Mouse (Mus musculus): ENCODE measurements at regions not wholly inside any gene's neighbourhood (a gene's known extent, or its start where the extent isn't known, plus 50 kb on each side); places are given as distances from the start of the nearest gene placed in this dataset.

DNA sequence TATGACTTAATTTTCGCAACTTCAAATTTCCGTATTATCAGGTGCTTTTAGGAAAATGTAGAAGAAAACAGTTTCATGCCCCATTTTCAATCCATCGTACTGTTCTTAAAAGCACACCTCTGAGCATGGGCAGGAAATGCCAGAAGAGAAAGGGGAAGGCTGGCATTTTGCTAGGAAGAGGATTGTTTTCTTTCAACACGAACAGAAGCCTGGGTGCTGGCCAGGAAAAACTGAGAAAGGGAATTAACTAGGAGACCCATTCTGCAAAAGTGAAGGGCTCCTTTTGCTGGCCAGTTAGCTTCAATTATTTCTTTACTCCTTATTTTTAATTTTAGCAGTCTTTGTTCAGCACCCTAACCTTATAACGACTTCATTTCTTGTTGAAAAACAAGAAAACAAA, 264.0 kb downstream of the Btg1 start:
- Histone ChIP-seq H3K4me1 (no peaks in the 10 kb centered on the region), H3K4me3 (no peak overlapping the region), H3K27me3 (no peaks in the 10 kb centered on the region), H3K9me3 (no peaks in the 10 kb centered on the region), H3K36me3 (no peaks in the 10 kb centered on the region), H3K9ac (no peak overlapping the region), H3K27ac (no peak overlapping the region), H3K4me2 (replicated peaks) (no peak overlapping the region)
- ATAC-seq (ENCODE audit: insufficient number of reproducible peaks, insufficient read depth, low FRiP score, low TSS enrichment), result no peak
- 71% methylated on average over 5 of the region's 5 CpGs for WGBS

DNA sequence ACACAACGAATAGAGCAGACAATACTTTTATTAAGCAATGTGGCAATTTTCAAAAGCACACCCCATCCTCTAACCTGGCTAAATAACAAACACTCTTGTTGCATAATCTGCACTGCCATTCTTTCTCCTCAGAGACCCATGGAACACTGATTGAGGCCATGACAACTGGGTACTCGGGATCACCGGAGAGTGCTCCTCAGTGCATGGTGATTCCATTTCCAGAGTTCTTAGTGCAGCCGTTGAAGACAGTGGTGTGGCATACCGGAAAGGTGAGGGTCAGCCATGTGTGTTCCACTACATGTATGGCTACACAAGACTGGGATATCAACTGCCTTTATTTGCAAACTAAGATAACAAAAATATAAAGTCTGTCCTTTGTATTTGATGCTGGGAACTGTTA, 264.4 kb downstream of the Btg1 start:
- H3K36me3 ChIP-seq, result no peaks in the 10 kb centered on the region
- no peak overlapping the region for H3K4me2 ChIP-seq (replicated peaks)
- H3K9ac ChIP-seq, result no peak overlapping the region
- no peak overlapping the region for H3K27ac ChIP-seq
- no peak for ATAC-seq (ENCODE audit: insufficient number of reproducible peaks, insufficient read depth, low FRiP score, low TSS enrichment)
- WGBS, result 82% methylated on average over 5 of the region's 5 CpGs
- H3K27me3 ChIP-seq, result no peaks in the 10 kb centered on the region
- H3K9me3 ChIP-seq, result no peaks in the 10 kb centered on the region
- no peaks in the 10 kb centered on the region for H3K4me1 ChIP-seq
- H3K4me3 ChIP-seq, result no peak overlapping the region

DNA sequence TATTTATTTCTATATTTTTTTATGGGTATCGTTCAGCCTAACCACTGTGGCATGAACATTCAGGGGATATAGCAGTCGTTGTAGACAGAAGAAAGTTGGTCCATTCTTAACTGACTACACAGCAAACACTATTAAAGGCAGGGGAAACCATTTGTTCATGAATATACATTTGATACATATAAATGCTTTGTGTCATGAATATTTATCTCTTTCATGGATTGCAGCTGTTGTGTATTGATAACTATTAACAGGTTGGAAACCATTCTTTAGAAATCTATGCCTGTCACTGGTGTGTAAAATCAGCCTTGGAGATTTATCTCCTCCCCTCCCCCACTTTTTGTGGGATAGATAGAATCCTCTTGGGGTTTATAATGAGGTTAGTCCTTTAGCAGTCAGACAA, 264.9 kb downstream of the Btg1 start:
- Histone ChIP-seq H3K9me3 (no peaks in the 10 kb centered on the region), H3K4me2 (replicated peaks) (no peak overlapping the region), H3K27me3 (no peaks in the 10 kb centered on the region), H3K9ac (no peak overlapping the region), H3K4me3 (no peak overlapping the region), H3K27ac (no peak overlapping the region), H3K36me3 (no peaks in the 10 kb centered on the region), H3K4me1 (no peaks in the 10 kb centered on the region)
- WGBS, result 82% methylated on average over 2 of the region's 2 CpGs
- ATAC-seq (ENCODE audit: insufficient number of reproducible peaks, insufficient read depth, low FRiP score, low TSS enrichment), result no peak

DNA sequence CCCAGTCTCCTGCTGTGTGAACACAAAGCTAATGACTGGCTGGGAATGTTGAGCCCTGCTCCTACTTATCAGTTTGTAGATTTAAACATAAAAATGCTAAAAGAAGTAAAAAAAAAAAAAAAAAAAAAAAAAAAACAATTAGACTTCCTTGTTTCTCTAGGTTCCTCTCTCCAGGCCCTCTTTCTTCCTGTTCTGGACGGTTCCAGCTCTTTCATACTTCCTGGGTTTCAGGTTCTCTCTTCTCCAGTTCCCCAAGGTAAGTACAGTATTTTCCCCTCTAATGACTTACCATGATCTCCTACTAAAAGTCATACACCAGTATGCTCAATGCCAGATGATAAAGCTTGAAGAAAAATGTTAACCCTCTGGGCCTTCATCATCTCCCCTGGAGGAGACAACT, 284.3 kb downstream of the Btg1 start:
- Histone ChIP-seq H3K4me2 (replicated peaks) (no peak overlapping the region), H3K27ac (no peak overlapping the region), H3K9me3 (no peaks in the 10 kb centered on the region), H3K4me1 (no peaks in the 10 kb centered on the region), H3K9ac (no peak overlapping the region), H3K36me3 (no peaks in the 10 kb centered on the region), H3K27me3 (no peaks in the 10 kb centered on the region), H3K4me3 (no peak overlapping the region)
- ATAC-seq (ENCODE audit: insufficient number of reproducible peaks, insufficient read depth, low FRiP score, low TSS enrichment), result no peak
- WGBS, result 43% methylated on average over 1 of the region's 1 CpGs

DNA sequence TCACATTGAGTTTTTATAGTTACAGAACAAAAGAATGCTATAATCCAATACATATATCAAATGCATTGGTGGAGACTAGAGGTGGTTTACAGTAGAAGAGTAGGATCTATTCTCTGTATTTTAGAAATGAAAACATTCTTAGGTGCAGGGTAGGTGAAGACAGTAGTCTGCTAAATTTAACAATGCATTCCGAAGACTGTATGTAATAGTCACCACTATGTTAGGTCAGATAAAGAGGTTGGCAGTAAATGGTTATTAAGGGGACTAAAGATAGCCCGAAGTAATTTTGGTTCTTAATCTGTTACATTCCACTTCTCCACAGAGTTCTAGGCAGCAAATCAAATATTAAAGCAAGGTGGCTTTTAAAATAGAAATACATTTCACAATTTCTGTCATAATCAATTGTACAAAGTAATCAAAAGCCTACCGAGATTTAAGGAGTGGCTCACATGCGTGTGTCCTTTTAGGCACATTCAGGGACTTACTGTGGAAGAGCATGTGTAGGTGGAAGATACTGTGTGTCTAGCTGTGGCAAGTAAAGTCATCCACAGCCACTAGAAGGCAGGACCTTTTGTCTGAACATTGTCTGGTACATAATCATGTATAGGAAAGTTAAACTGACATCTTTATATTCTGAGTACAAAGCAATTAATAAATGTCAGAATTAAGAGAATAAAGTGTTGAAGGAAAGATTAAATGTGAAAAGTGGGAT, 288.4 kb downstream of the Btg1 start:
- Histone ChIP-seq H3K9ac (no peak overlapping the region), H3K9me3 (no peaks in the 10 kb centered on the region), H3K4me2 (replicated peaks) (no peak overlapping the region), H3K4me3 (no peak overlapping the region), H3K36me3 (no peaks in the 10 kb centered on the region), H3K4me1 (no peaks in the 10 kb centered on the region), H3K27me3 (no peaks in the 10 kb centered on the region), H3K27ac (no peak overlapping the region)
- WGBS, result 87% methylated on average over 4 of the region's 4 CpGs
- no peak for ATAC-seq (ENCODE audit: insufficient number of reproducible peaks, insufficient read depth, low FRiP score, low TSS enrichment)

DNA sequence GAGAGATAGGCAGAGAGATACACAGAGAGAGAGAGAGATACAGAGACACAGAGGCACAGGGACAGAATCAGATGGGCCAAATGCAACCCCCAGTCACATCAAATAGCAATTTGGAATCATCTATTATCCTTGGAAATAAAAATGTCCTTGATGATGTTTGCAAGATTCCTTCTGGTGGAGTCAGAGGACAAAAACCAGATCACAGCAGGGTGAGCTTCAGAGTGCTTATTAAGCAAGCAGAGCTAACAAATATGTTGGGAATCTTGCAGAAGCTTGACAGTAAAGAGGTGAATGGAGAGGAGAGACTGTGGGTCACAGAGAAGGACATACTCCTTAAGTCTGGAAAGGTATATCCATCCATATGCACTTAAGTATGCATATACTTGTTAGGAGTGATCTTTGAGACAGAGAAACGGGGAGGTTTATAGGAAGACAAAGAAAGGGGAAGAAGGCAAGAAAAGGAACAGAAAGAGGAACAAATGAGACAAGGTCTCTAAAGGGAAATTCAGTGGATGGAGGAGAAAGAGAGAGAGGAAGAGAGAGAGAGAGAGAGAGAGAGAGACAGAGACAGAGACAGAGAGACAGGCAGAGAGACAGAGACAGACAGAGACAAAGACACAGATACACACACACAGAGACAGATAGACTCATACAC, 293.0 kb downstream of the Btg1 start:
- H3K9ac ChIP-seq, result no peak overlapping the region
- no peaks in the 10 kb centered on the region for H3K27me3 ChIP-seq
- no peak overlapping the region for H3K27ac ChIP-seq
- no peak overlapping the region for H3K4me2 ChIP-seq (replicated peaks)
- WGBS, result 83% methylated on average over 1 of the region's 1 CpGs
- no peak overlapping the region for H3K4me3 ChIP-seq
- ATAC-seq (ENCODE audit: insufficient number of reproducible peaks, insufficient read depth, low FRiP score, low TSS enrichment), result no peak
- H3K9me3 ChIP-seq, result peaks cover 10% of the 10 kb centered on the region; the same call in 1 of the 2 replicates
- H3K4me1 ChIP-seq, result no peaks in the 10 kb centered on the region
- H3K36me3 ChIP-seq, result no peaks in the 10 kb centered on the region

DNA sequence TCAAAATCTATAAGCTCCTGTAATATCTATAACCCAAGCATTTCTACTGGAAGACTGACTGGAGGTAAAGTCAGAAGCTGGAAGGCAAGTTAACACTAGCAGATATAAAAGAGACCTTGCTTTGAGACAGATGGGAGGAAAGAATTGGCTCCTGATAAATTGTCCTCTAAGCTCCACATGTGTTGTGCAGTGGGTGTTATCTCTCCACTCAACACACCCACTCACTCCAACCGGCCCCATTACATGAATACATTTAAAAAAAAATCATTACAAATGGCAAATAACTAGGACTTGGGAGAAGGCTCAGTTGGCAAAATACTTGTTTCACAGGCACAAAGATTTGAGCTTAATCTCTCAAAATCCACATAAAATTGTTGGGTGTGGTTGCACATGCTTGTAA, 304.4 kb downstream of the Btg1 start:
- H3K4me2 ChIP-seq (replicated peaks), result no peak overlapping the region
- ATAC-seq (ENCODE audit: insufficient number of reproducible peaks, insufficient read depth, low FRiP score, low TSS enrichment), result no peak

DNA sequence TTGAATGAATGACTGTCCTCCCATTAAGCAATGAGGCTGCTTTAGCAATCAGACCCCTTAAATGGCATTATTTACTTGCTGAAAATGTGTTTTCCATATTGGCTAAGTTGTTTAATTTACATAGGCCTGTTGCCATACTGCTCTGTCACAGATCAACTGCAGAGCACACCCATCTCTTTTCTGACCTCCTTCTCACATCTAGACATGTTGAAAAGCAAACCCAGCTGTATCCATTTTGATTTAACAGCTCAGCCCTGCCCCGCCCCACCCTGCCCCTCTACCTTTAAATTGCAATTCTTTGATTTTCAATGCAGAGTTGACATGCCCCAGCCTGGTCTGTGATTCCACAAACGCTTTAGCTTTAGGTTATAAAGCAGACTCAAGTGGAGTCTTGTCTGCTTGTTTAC, 307.5 kb downstream of the Btg1 start:
- WGBS, result 66% methylated on average over 2 of the region's 2 CpGs
- H3K4me2 ChIP-seq (replicated peaks), result no peak overlapping the region
- H3K27ac ChIP-seq, result no peak overlapping the region
- ATAC-seq (ENCODE audit: insufficient number of reproducible peaks, insufficient read depth, low FRiP score, low TSS enrichment), result no peak
- H3K9ac ChIP-seq, result no peak overlapping the region
- H3K36me3 ChIP-seq, result no peaks in the 10 kb centered on the region
- H3K4me3 ChIP-seq, result no peak overlapping the region
- H3K27me3 ChIP-seq, result no peaks in the 10 kb centered on the region
- H3K9me3 ChIP-seq, result no peaks in the 10 kb centered on the region
- no peaks in the 10 kb centered on the region for H3K4me1 ChIP-seq

More for the DNA sequence above, 304.4 kb downstream of the Btg1 start:
- Histone ChIP-seq H3K4me1 (no peaks in the 10 kb centered on the region), H3K36me3 (no peaks in the 10 kb centered on the region), H3K27me3 (no peaks in the 10 kb centered on the region), H3K9ac (no peak overlapping the region), H3K4me3 (no peak overlapping the region), H3K9me3 (no peaks in the 10 kb centered on the region), H3K27ac (no peak overlapping the region)
- 93% methylated on average over 1 of the region's 1 CpGs for WGBS

DNA sequence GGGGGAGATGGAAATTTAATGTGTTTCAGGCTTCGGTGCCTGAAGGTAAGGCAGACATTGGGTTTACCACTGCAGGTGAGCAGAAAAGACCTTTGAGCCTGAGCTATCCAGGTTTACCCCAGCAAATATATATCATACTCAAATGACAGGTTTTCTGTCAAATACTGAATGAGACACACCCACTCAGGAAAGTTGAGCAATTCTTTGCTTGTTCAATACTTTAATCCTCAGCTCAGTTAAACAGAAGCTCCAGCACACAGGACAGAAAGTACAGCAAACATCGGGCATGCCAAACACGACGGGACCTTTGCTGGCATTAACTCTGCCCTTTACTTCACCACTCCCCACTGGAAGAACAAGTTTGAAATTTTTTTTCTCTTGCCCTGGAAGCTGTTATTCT, 307.9 kb downstream of the Btg1 start:
- Histone ChIP-seq H3K4me1 (no peaks in the 10 kb centered on the region), H3K9ac (no peak overlapping the region), H3K27me3 (no peaks in the 10 kb centered on the region), H3K9me3 (no peaks in the 10 kb centered on the region), H3K27ac (no peak overlapping the region), H3K4me3 (no peak overlapping the region), H3K36me3 (no peaks in the 10 kb centered on the region), H3K4me2 (replicated peaks) (no peak overlapping the region)
- WGBS, result 77% methylated on average over 4 of the region's 4 CpGs
- ATAC-seq (ENCODE audit: insufficient number of reproducible peaks, insufficient read depth, low FRiP score, low TSS enrichment), result no peak

DNA sequence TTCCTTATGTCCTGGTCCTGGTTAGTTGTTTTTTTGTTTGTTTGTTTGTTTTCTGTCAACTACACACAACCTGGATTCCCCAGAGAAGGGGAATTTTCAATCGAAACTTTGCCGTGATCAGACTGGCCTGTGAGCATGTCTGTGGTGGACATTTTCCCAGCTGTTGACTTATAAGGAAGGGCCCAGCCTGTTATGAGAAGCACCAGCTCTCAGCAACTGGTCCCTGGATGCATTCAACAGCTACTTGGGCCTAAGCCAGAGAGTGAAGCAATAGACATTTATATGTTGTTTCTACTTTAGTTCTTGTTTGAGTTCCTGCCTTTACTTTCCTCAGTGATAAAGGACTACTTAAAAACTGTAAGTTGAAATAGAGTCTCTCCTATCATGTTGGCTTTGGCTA, 309.0 kb downstream of the Btg1 start:
- no peak overlapping the region for H3K27ac ChIP-seq
- 85% methylated on average over 2 of the region's 2 CpGs for WGBS
- ATAC-seq (ENCODE audit: insufficient number of reproducible peaks, insufficient read depth, low FRiP score, low TSS enrichment), result no peak
- no peaks in the 10 kb centered on the region for H3K9me3 ChIP-seq
- H3K4me2 ChIP-seq (replicated peaks), result no peak overlapping the region
- H3K27me3 ChIP-seq, result no peaks in the 10 kb centered on the region
- no peaks in the 10 kb centered on the region for H3K36me3 ChIP-seq
- H3K4me3 ChIP-seq, result no peak overlapping the region
- H3K9ac ChIP-seq, result no peak overlapping the region
- no peaks in the 10 kb centered on the region for H3K4me1 ChIP-seq

DNA sequence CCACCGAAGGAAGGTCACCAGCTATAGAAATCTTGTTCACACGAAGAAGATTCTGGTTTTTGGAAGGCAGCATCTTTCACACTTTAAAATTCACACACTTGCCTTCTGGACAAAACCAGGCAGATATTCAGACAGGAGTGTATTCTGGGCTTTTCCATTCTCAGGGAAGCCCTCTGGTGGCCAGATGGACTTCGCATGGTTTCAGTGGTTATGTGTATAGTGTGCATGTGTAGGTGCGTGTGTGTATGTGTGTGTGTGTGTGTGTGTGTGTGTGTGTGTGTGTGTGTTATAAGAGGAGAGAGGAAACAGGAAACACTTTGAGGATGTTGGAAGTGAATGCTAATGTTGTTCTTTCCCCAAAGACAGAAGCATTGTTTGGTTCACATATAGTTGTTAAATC, 317.9 kb downstream of the Btg1 start:
- H3K9ac ChIP-seq, result no peak overlapping the region
- H3K36me3 ChIP-seq, result no peaks in the 10 kb centered on the region
- 70% methylated on average over 4 of the region's 4 CpGs for WGBS
- no peak overlapping the region for H3K4me3 ChIP-seq
- no peak for ATAC-seq (ENCODE audit: insufficient number of reproducible peaks, insufficient read depth, low FRiP score, low TSS enrichment)
- no peaks in the 10 kb centered on the region for H3K4me1 ChIP-seq
- no peaks in the 10 kb centered on the region for H3K27me3 ChIP-seq
- H3K27ac ChIP-seq, result no peak overlapping the region
- H3K9me3 ChIP-seq, result no peaks in the 10 kb centered on the region
- H3K4me2 ChIP-seq (replicated peaks), result no peak overlapping the region

DNA sequence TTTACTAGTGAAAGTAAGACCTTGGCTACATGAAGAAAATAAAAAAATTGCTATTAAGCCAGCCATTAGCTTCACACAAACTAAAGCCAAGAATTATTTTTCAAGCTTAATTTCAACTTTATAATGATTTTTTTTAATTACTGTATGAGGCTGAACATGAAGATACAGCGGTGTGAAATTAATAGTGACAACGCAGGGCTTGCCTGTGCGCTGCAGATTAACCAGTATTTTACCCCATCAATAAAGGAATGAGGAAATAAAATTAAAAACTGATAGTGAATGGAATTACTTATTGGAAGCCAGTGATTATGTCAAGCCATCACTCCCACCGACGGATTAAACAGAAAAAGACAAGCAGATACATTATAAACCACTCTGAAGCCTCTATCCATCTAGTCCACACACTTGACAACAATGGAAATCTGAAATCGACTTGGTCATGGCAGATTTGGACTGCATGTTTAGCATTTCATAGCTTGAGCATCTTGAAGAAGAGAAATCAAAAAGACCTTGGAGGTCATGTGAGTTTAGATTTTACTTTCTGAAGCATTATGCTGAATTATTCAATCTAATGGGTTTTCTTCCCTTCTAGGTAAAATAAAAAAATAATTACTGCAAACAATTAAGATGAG, 324.2 kb downstream of the Btg1 start:
- Histone ChIP-seq H3K4me3 (no peak overlapping the region), H3K27ac (no peak overlapping the region), H3K27me3 (no peaks in the 10 kb centered on the region), H3K4me1 (no peaks in the 10 kb centered on the region), H3K4me2 (replicated peaks) (no peak overlapping the region), H3K9ac (no peak overlapping the region), H3K36me3 (no peaks in the 10 kb centered on the region), H3K9me3 (no peaks in the 10 kb centered on the region)
- ATAC-seq (ENCODE audit: insufficient number of reproducible peaks, insufficient read depth, low FRiP score, low TSS enrichment), result no peak
- WGBS, result 90% methylated on average over 6 of the region's 6 CpGs

All from embryonic facial prominence, embryonic 12.5 days (tissue).